Comparison of ENCODE assay signal across 18 mouse cellular contexts in genomic region chr4:100758265-100758898, GRCm38 (mm10). TPM values are rescaled to one million over a fixed set of nuclear protein-coding genes. Genes with fewer than 3 reads are reported as not detected.
"Had no signal": no experiment of that assay in that cellular context is flagged by ENCODE, and none has a peak within 500 bp of the region (broad histone marks: within the 10 kb centered on the region; RNA-seq: fewer than 3 reads in every experiment).

No protein-coding gene starts in this region.

- H3K36me3 ChIP-seq: kidney, embryonic 15.5 days; limb, embryonic 15.5 days; midbrain, embryonic 10.5 days; midbrain, embryonic 15.5 days had no signal

- H3K9me3 ChIP-seq: kidney, embryonic 15.5 days; limb, embryonic 15.5 days; midbrain, embryonic 10.5 days; midbrain, embryonic 15.5 days had no signal

- H3K4me2 ChIP-seq: kidney, embryonic 15.5 days; limb, embryonic 15.5 days; liver, embryonic 11.5 days; lung, embryonic 14.5 days; midbrain, embryonic 15.5 days had no signal

- H3K4me1 ChIP-seq: kidney, embryonic 15.5 days; megakaryocyte, embryonic 14.5 days; midbrain, embryonic 10.5 days; midbrain, embryonic 15.5 days had no signal

- ATAC-seq: liver, postnatal 0 days; lung, postnatal 0 days; midbrain, embryonic 15.5 days had no signal

- H3K27me3 ChIP-seq: kidney, embryonic 15.5 days; limb, embryonic 15.5 days; megakaryocyte, embryonic 14.5 days had no signal

- H3K27ac ChIP-seq: kidney, embryonic 15.5 days; limb, embryonic 15.5 days; liver, embryonic 14.5 days; macrophage; midbrain, embryonic 10.5 days; midbrain, embryonic 15.5 days had no signal

- H3K9ac ChIP-seq: kidney, embryonic 15.5 days; limb, embryonic 15.5 days; liver, embryonic 14.5 days; liver, postnatal 0 days; lung, embryonic 14.5 days; midbrain, embryonic 15.5 days had no signal

- H3K4me3 ChIP-seq: kidney, embryonic 15.5 days; limb, embryonic 15.5 days; megakaryocyte, embryonic 14.5 days; midbrain, embryonic 10.5 days; midbrain, embryonic 15.5 days had no signal

- DNase-seq: kidney, adult 11 months; kidney, adult 8-10 months; kidney, postnatal 10 days; kidney, postnatal 36 days; left cerebral cortex, postnatal 4 days; liver, postnatal 0 days; lung, embryonic 14.5 days; thymus, adult 18-20 months; thymus, postnatal 4 days had no signal

RNA-seq across cellular contexts. Expression of gene Cachd1, which starts 18.1 kb away (rescaled TPM):
- polyA plus RNA-seq: macrophage had no signal
